Mouse (Mus musculus) adrenal gland, postnatal 14 days (tissue): ENCODE results near the gene Kcnj16. TPM values are rescaled to one million over a fixed set of nuclear protein-coding genes. Genes with fewer than 3 reads are reported as not detected.
A peak's percentile ranks its signal among the peaks of the same experiment; 100 is the strongest.

Experiments
- DNase-seq: peaks from one replicate; pipeline ENCODE4 v3.0.0; 2021; ENCODE audit warnings: mixed read lengths
- total RNA-seq: library from RNA; stranded (reverse); gene quantifications from 2 replicates; pipeline ENCODE4 v1.2.3, GENCODE M21; 2021

Kcnj16 gene
- total RNA-seq, 1 experiment from 2014 or later = 0.33 TPM

GRCm38 (mm10) chr11:111056030-111056429 lies 88.2 kb downstream of the Kcnj16 start:
- DNase-seq = no peak

- no peak for DNase-seq
Observed at GRCm38 (mm10) chr11:111057435-111057834, 89.6 kb downstream of the Kcnj16 start.

GRCm38 (mm10) chr11:111059440-111059839 lies 91.6 kb downstream of the Kcnj16 start:
- no peak for DNase-seq

GRCm38 (mm10) chr11:111060216-111060615 lies 92.4 kb downstream of the Kcnj16 start:
- no peak for DNase-seq

GRCm38 (mm10) chr11:111064751-111065527 lies 97.1 kb downstream of the Kcnj16 start:
- peak; percentile 48 for DNase-seq

- peak; percentile 95 for DNase-seq
Observed at GRCm38 (mm10) chr11:111065635-111066298, 97.9 kb downstream of the Kcnj16 start, which contains the start of gene Kcnj2. TSS of gene Kcnj2 (plus strand) at chr11:111066164.

- DNase-seq = peak; percentile 24
Observed at GRCm38 (mm10) chr11:111066299-111066691, 98.5 kb downstream of the Kcnj16 start.

- no peak for DNase-seq
Observed at GRCm38 (mm10) chr11:111067787-111068186, 100.0 kb downstream of the Kcnj16 start.

GRCm38 (mm10) chr11:111070460-111070859 lies 102.6 kb downstream of the Kcnj16 start:
- no peak for DNase-seq

GRCm38 (mm10) chr11:111074131-111074530 lies 106.3 kb downstream of the Kcnj16 start:
- DNase-seq = no peak

Other genes starting within 250 kb of the Kcnj16 start
- gene Kcnj2, start 98.1 kb downstream of the Kcnj16 start, total RNA-seq = 7.5 and 7.8 TPM in 2 replicates